10 mouse cellular contexts compared by ENCODE assay signal in genomic region chr8:114803113-114803512, GRCm38 (mm10).
DNase-seq lines count a peak whose midpoint lies in the region; TF ChIP-seq lines count a peak whose summit lies in the region.
"Had no signal": no experiment of that assay in that cellular context is flagged by ENCODE, and none has a peak within 500 bp of the region (broad histone marks: within the 10 kb centered on the region; RNA-seq: fewer than 3 reads in every experiment).

No protein-coding gene starts in this region.

- peak; percentile 37 for TF ChIP-seq CTCF in heart, adult 2 months (IDR thresholded peaks at IDR 0.05)

- no peak overlapping the region for H3K9ac ChIP-seq in heart, adult 2 months (ENCODE audit: low read depth, low read length)
- H3K9ac ChIP-seq: kidney, embryonic 15.5 days had no signal

- H3K27ac ChIP-seq in heart, adult 2 months = no peak overlapping the region
- H3K27ac ChIP-seq: kidney, embryonic 15.5 days had no signal

- no peaks in the 10 kb centered on the region for H3K27me3 ChIP-seq in heart, adult 2 months (ENCODE audit: control insufficient read depth, insufficient read depth, low read length)
- H3K27me3 ChIP-seq: kidney, embryonic 15.5 days had no signal

- no peaks in the 10 kb centered on the region for H3K36me3 ChIP-seq in heart, adult 2 months (ENCODE audit: control insufficient read depth, insufficient read depth, low read length)
- H3K36me3 ChIP-seq: kidney, embryonic 15.5 days had no signal

- TF ChIP-seq EP300 in heart, adult 2 months (IDR thresholded peaks at IDR 0.05; ENCODE audit: insufficient read depth, low read depth, low read length) = no peak

- H3K79me2 ChIP-seq in heart, adult 2 months (replicated peaks; ENCODE audit: control insufficient read depth, insufficient read depth, low read length) = no peaks in the 10 kb centered on the region

- DNase-seq in heart, adult 2 months = no peak
- no peak for DNase-seq in heart, postnatal 25 days (ENCODE audit: low spot score)
- DNase-seq in thymus, postnatal 14 days = peak; percentile 38
- DNase-seq in thymus, postnatal 4 days = no peak
- peak; percentile 72 for DNase-seq in induced T-regulatory cell, adult 2 months (ENCODE audit: low read depth)
- DNase-seq in cerebellum, postnatal 14 days = no peak
- no peak for DNase-seq in gastrocnemius, postnatal 4 days (ENCODE audit: low spot score in 2 of 2)
- no peak for DNase-seq in ovary, adult 18-20 months (ENCODE audit: low spot score)
- DNase-seq: cerebellum, adult 9-10 months had no signal

- peaks cover 8% of the 10 kb centered on the region for H3K4me1 ChIP-seq in heart, adult 2 months (ENCODE audit: control insufficient read depth, insufficient read depth, low read length)

- intact Hi-C loops in heart, adult 2 months (cut with DNase I) = no loop called here
- intact Hi-C loops in heart, postnatal 25 days (cut with DNase I) = no loop called here

- H3K4me3 ChIP-seq in heart, adult 2 months = no peak overlapping the region
- H3K4me3 ChIP-seq: kidney, embryonic 15.5 days had no signal

- WGBS in heart, adult 2 months = 47% methylated on average over 5 of the region's 5 CpGs

- no peak for TF ChIP-seq POLR2A in heart, adult 2 months (IDR thresholded peaks at IDR 0.05; ENCODE audit: insufficient read depth, low read depth, low read length)

Comparison
In these comparisons a context has a peak if more than half of its experiments do, and no peak if none do; other contexts are left out.
1. DNase-seq: peak in thymus, postnatal 14 days (single experiment) and induced T-regulatory cell, adult 2 months (single experiment); none in heart, adult 2 months (0 of 2), heart, postnatal 25 days (single experiment), thymus, postnatal 4 days (single experiment), cerebellum, postnatal 14 days (0 of 2), gastrocnemius, postnatal 4 days (0 of 2) and ovary, adult 18-20 months (single experiment).